Mouse (Mus musculus) fat pad, adult 2 months (tissue): Measurements from ENCODE around the gene Zcchc24.

ENCODE experiments used
- DNase-seq: peaks from one replicate; pipeline ENCODE4 v3.0.0-alpha.2; 2011; ENCODE audit warnings: low read depth, low spot score; ENCODE audit errors: extremely low read depth

Gene Zcchc24

DNA sequence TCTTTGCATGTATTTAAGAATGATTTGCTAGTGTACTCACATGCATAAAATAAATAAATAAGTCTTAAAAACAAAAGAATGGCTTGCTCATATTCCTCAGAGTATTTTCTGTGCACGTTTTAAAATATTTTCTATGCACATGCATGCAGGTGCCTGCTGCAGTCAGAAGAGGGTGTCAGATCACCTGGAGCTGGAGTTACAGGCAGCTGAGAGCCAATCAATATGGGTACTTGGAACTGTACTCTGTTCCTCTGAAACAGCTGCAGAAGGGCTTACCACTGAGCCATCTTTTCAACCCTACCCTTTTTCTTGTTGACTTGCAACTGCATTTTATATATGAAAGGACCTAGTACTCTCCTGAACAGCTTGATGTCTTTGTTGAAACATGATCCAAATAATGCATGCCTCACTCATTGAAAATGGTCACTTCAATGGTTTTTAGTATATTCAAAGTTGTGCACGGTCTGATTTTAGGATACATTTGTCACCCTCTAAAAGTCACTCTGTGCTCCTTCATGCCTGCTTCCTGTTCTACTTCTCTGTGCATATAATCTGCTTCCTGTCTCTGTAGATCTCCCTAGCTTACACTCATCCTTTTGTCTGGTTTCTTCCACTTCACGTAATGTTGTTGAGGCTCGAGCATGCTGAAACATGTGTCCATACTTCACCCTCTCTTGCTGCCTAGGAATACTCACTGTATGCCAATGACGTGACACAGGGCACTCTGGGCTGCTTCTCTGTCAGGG lies 47.7 kb downstream of the Zcchc24 start:
- DNase-seq = no peak

DNA sequence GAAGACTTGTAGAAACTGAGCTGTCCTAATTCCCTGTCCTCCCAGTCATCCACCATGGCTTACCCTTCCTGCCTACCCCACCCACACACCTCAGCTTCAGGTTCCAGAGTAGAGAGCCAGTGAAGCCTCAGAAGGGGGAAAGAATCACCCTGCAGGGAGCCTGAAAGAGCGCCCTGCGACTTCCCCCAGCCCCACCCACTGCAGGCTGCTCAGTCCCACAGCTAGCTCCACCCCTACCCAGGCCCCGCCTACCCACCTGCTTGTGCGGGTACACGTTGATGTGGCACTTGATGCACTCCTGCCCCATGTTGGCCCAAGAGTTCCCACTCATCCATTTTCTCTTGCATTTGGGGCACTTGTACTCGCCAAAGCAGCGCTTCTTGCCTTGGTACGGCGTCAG lies 49.5 kb downstream of the Zcchc24 start:
- no peak for DNase-seq

- DNase-seq = no peak
Measured at GRCm38 (mm10) chr14:25718471-25718870, 50.4 kb downstream of the Zcchc24 start.

DNA sequence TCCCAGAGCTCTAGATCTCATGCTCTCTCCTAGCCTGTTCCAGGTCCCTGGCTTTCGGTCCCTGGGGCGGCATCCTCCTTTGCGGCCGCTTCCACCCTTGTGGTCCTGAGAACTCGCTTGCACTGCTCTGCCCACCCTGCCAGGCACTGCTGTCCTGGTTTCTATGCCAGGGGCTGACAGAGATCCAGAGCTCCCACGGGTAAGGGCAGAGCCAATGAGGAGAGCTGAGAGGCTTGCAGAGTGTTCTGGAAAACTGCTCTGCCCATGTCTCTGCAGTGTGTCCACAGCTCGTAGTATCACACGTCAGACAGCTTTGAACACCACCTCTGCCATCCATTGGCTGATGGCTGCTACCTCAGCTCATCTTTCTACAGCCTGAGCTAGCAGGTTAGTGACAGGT lies 51.1 kb downstream of the Zcchc24 start:
- no peak for DNase-seq

DNA sequence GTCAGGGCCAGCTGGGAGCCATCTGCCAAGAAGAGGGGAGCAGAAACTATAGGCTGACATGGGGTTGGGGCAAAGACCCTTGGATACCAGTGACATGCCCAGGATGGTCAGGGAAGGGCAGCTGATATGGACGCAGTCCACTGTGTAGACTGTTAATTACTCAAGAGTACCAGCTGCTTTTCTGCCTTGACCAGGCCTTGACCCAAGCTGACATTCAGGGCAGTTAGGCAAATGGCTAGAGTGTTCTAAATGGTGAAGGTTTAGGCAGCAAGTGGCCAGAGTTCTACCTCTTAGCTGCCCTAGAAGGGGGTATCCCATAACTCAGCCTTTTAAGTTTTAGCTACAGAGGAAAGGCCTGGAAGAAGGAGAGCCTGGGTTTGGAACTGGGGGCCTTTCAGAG lies 52.3 kb downstream of the Zcchc24 start:
- DNase-seq = no peak

DNA sequence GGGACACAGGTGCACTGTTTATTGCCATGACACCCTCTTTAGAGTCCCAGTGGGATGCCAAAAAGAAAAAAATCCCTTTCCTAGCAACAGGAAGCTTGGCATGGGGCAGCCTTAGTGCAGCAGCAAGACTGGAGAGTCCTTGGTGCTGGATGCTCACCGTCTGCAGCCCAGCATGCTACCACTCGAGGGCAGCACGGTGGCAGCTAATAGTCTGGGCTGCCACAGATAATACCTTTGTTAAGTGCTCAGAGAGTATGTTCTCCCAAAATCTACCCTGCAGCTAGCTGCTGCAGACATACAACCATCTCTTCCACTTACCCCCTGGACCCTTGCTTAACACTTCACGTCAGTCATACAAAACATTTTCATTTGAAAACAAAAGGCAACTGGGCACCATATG lies 55.4 kb downstream of the Zcchc24 start:
- DNase-seq = no peak

GRCm38 (mm10) chr14:25711602-25712001 lies 57.2 kb downstream of the Zcchc24 start:
- no peak for DNase-seq

GRCm38 (mm10) chr14:25711177-25711576 lies 57.7 kb downstream of the Zcchc24 start:
- no peak for DNase-seq

DNA sequence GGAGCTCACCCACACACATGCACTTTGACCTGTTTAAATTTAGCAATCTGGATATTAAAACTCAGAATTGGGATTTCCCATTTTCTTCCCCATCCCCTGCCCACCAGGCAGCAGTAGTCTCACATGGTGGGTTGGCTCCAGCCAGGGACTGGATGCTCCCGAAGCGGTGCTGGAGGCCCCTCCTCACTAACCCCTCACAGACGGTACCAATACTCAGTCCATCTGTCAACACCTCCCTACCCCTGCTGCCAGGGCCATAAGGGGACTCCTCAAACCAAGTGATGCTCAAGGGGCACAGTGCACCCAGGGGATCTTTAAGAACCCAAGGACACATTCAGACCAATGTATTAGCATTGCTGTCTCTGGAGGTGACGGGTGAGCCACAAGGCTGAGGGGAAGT lies 58.2 kb downstream of the Zcchc24 start:
- DNase-seq = no peak

DNA sequence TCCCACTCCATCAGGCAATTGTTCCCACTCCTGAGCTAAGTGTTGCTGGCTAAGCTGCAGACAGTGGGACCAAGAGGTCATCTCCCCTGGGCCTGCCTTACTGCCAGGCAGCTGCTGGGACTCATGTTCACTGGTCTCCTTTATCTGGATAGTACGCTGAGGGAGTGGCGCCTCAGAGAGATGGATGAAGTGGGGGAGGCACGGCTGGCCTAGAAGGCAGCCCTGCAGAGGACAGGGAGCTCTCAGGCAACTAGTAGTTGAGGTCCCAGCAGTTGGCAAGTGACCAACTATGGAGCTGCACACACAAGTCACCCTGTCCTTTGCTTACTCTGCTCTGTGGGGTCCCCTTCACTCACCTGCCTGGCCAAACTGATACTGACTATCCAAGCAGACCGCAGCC lies 58.8 kb downstream of the Zcchc24 start:
- DNase-seq = no peak

- DNase-seq = no peak
Measured at GRCm38 (mm10) chr14:25708917-25709316, 59.9 kb downstream of the Zcchc24 start.

GRCm38 (mm10) chr14:25708451-25708850 lies 60.4 kb downstream of the Zcchc24 start:
- DNase-seq = no peak

GRCm38 (mm10) chr14:25707691-25708181 lies 61.1 kb downstream of the Zcchc24 start:
- DNase-seq = no peak

DNA sequence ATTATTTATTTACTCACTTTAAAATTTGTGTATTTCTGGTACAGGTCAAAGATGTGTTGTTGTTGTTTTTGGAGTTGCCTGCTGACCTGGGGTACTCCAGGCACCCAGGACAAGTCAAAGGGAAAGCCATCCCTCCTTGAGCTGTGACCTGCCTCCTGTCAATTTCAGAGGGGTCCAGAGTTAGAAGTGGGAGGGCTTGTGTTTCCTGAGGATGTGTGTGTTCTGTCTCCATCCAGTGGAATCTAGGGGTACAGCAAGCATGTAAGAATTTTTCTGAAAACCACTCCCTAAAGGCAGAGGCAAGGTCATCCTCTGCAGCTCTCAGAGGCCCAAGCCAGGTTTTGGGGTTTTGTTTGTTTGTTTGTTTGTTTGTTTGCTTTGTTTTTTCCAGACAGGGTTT lies 66.9 kb downstream of the Zcchc24 start:
- no peak for DNase-seq

GRCm38 (mm10) chr14:25696356-25696755 lies 72.5 kb downstream of the Zcchc24 start:
- DNase-seq = peak; percentile 82

DNA sequence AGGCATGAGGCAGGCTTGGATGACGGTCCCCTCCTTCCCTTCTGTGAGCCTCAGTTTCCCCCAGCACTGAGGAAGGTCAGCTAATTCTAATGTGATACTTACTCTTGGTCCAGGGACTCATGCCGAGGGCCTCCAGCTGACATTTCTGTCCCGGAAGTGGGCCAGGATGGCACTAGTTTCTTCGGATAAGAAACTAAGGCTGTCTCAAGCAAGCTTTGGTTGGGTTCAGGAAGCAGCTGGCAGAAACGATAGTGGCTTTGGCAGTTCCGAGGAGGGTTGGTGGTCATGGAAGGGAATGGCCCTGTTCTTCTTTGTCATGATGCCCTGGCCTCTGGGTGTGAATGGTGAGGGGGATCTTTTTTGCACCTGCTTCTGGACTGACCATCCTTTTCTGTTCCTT lies 73.8 kb downstream of the Zcchc24 start:
- DNase-seq = no peak

- DNase-seq = no peak
Measured at GRCm38 (mm10) chr14:25694569-25694897, 74.3 kb downstream of the Zcchc24 start.

DNA sequence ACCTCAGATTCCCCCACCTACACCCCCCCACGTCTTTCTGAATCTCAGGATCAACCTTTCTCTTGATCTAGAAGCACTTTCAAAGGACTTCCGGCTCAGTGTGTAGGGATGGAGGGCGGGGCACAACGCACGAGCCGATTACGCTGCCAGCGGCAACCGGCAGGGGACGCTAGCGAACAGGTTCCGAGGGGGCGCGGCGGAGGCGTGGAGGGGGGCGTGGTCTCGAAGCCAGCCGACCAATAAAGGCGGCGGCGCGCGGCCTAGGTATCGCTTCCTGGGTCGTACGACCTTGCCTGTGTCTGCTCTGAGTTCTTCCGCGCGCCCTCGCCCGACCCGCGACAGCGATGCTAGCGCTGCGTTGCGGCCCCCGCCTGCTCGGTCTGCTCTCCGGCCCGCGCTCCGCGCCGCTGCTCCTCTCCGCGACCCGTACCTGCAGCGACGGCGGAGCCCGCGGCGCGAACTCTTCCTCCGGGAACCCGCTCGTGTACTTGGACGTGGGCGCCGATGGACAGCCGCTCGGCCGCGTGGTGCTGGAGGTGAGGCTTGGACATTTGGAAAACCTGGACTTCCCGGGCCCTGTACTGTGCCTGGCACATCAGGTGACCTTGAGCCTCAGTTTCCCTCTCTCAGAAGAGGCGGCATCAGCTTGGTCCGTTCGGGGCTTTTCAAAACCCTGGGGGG lies 74.8 kb downstream of the Zcchc24 start, which contains the start of gene Ppif:
Ppif (plus strand) TSS at position 267 of the 681 bp plus-strand sequence.
- no peak for DNase-seq

GRCm38 (mm10) chr14:25693271-25693887 lies 75.5 kb downstream of the Zcchc24 start:
- DNase-seq = no peak

DNA sequence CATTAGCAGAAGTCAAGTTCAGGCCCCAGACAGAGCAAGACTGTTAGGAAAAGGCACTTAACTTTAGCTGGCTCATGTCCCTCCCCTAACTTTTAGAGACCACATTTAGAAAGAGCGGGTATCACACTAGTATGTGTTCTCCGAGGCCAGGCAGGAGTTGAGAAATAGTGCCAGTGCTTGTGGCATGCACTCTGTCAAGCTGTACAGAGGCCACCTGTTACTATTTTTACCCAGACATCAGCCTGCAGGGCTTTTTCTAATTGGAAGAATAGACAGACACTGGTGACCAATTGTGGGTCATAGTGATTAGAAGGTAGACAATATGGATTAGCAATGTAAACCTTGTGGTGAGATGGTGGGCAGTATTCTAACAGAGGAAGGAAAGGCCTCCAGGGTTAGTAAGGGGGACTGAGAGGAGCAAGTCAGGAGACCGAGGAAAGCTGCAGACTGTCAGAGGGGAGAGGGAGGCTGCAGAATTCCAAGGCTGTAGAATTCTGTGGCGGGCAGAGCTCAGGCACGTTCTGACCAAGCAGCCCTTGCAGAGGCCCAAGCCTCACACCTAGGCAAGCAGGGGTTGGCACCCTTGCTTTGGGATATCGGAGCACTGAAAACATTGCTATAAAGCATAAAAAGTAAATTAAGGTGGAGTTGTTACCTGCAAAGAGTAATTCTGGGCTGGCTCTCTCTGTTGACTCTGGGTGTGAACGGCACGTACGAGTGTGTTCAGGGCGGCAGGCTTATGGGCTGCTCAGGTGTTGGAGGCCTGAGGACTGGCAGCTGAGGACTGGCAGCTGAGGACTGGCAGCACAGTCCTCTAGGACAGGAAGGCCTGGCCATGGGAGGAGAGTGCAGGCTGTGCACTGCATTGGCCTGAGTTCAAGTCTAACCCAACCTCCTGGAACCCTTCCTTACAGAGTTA lies 81.6 kb downstream of the Zcchc24 start:
- no peak for DNase-seq
